Mouse (Mus musculus) spleen, adult 18-20 months (tissue): ENCODE results near the gene Fcamr.

Experiments
- DNase-seq, 2 experiments: peaks; one replicate each; pipeline ENCODE4 v3.0.0; 2022; ENCODE audit warnings: mixed read lengths in 2 of 2

Fcamr gene

DNA sequence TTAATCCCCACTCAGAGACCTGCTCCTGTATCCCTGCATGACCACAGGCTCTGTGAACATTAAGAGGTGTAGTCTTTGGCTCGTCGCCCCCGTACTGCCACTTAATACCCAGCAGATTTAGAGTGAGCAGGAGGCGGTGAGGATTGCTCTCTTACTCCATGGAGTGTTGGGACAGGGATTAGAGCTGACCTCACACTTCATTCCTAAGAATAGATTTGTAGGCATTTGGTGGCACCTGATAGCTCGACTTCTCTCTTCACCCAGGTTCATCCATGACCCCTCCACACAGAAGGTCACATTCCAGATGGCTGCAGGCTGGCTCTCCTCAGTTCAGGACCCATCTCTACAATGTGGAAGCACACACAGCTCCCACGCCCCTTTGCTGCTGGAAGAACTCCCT is 3.6 kb downstream of the Fcamr start:
- DNase-seq = no peak

DNA sequence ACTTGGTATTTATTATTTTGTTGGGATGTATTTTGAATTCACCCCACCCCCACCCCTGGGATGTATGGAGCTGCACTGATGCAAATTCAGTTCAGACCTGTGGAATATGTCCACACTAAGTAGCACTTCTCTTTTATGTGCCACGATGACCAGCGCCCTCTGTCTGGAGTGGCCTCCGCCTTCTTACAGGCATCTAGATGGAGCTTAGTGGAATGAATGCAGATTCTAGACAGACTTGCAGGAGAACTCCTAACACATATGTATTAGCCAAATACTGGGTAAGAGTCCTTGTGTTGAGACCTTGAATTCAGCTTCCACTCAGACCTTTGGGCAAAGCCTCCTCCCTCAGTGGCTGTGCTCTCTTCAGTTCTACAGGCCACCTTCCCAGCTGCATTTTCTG is 10.2 kb downstream of the Fcamr start:
- DNase-seq = no peak

DNA sequence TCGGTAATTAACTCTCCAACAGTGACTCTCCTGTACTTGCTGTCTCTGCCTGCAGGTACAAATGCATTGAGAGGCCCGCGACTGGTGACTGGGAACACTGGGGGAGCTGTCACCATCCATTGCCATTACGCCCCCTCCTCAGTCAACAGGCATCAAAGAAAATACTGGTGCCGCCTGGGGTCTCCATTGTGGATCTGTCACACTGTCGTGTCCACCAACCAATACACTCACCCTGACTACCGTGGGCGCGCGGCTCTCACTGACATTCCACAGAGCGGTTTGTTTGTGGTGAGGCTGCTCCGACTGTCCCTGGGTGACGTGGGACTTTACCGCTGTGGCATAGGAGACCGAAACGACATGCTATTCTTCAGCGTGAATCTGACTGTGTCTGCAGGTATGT is 10.6 kb downstream of the Fcamr start:
- no peak for DNase-seq

DNA sequence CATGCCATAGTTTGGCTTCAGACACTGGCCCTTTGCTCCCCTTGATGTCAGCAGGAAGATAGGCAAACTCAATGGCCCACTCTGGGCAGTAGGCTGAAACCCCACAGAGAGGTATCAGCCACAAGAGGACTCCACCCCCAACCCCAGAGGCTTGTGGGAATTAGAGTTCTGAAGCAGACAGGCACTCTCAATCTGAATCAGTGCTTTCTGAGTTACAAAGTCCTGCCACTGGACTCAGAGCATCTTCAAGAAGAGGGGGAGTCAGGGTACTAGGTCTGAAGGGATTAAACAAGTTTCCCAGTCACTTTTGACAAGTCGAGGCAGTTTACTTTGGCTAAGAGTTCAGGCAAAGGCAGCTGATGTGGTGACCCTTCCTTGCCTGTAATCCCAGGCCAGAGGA is 19.0 kb downstream of the Fcamr start:
- peak; percentile 19 to 29 for DNase-seq

DNA sequence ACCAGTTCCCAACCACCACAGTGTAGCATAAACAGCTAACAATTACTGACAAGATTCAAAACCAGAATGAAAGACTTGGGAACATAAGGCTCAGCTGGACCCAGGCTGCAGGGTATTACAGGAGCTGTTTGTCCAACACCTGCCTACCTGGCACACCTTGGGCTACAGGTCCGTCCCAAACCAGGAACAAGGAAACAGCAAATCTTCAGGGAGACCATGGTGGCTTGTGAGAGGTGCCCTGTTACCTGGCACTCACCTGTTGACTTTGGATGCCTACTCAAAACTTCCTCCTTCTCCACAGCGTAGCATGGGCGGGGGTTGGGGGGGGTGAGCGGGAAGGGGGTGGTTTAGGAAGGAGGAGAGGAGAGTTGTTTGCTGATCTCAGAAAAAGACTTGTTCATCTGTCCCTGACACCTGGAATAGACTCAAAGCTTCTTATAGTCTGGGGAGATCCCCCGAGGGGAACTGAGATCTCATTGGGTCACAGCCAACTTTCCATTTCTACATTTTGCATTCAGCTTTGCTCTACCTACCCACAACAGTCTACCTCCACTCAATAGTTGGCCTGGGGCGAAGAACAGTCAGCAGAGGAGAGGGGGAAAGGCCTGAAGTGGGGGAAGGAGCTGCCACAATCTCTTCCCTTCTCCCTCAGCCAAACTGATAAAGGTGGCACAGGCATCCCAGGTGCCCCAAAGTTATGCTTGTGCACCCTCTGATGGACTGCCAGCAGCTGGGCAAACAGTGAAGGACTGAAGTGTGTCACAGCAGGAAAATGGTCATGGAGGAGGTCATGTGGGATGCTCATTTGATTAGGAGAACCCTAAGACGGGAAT is 19.8 kb downstream of the Fcamr start:
- DNase-seq = peak; percentile 35 to 39

DNA sequence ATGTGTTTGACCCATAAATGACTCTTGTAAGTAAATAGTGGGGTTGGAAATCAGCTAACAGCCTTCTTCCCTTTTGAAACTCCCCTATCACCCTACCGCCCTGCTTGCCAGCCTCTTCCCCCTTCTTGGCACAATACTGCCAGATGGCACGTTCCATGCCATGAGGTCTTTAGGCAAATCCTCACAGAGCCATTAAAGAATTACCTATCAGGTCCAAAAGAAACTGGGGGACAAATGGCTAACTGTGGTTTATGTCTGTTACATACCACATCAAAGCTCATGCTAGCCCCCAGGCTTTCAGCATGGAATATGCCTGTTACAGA is 20.4 kb downstream of the Fcamr start:
- no peak for DNase-seq

DNA sequence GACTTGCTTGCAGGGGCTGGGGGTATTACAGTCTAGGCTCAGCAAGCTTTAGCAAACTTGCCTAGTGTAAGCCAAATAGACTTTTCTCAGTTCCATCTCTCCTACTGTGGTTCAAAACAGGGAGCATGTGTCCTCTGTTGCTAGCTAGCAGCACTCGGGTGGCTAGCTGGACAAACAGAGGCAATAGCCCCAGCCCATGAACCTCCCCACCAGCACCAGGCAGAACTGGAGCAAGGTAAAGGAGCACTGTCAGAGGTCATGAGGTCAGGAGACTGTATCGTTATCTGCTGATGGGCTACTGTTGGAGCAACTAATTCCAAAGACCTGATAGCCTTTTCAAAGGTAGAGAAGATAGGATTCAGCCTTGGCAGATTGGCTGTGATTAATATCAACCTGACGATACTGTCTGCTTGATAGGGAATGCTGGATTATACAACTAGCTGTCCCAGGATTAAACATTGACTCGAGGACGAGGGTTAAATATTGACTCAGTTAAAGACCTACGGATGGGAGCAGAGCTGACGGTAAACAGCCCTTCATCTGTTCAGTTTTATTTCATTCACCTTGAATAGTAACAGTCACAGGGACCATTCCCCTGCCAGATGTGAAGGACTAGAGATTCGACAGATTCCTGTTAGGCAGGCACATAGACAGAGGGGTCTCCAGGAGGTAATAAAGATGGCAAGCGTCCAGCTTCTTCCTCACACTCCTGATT is 21.4 kb downstream of the Fcamr start:
- no peak for DNase-seq

DNA sequence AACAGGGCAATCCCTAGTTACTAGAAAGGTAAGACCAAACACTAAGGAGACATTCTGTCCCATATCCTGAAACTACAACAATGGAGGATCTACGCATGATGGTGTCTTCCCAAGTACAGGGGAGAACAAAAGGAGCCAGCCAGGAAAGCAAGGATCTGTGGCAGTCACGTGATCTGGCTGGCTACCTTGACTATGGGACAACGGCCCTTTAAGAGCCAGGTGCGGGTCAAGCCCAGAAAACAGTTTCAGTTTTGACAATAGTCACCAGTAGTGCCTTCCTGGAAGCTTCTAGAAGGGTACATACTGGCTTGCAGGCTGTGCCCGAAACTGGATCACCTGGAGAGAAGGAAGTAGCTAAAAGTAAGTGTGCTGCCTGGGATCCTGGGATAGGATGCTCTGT is 25.7 kb downstream of the Fcamr start, which contains the start of gene Pigr:
TSS of gene Pigr (plus strand) at position 237 of the 400 bp plus-strand sequence.
- no peak for DNase-seq

DNA sequence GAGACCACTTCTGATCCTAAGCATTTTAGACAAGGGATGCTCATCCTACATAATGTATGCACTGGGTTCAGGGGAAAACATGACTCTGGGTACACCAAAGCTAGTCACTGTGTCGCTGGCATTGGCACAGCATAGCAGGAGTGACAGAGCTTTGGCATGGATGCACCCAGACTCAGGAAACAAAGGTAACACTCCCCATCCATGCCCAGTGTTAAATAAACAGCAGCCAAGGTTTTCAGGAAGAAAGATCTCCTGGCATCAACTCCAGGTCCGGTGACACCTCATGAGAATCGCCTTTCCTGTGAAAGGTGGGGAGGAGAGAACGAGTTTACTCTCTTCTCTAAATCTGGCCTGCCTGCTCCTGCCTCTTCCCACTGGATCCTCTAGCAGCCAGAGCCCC is 28.0 kb downstream of the Fcamr start:
- no peak for DNase-seq

DNA sequence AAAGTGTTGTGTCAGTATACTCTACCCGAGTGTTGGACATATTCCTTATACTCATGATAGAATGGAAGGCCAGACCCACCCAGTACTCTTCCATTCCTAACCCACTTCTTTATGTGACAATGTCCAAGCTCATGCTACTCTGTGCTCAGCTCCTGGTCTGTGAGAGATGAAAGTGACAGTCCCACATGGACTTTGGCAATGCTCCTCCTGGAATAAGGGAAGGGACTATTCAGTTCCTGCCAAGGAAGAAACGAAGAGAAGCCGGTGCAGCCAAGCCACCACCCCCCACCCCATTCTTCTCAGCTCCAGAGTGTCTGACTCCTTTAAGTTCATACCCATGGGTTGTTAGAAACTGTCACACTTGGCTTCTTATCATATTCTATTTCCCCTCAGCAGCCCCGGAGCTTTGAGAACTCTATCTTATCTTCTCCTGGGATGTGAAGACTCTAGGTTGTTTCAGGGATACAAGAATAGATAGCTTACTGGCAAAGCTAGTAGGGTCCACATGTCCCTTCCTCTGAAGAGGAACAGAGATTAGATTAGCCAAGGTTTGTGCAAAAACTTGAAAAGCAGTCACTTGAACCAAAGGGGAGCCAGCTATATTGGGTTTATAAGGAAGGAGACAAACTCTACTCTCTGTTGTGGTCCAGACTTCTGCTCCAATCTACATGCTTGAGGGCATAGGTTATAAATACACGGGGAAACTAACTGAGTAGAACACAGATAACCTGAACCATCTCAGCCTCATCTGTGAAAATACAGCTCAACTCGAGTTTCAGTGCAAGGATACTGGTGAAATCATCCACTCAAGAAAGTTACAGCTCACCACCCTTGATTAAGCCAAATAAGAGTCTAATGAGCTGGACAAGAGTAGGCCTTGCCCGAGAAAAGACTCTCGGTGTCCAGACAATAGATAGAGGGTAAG is 29.5 kb downstream of the Fcamr start:
- no peak for DNase-seq

DNA sequence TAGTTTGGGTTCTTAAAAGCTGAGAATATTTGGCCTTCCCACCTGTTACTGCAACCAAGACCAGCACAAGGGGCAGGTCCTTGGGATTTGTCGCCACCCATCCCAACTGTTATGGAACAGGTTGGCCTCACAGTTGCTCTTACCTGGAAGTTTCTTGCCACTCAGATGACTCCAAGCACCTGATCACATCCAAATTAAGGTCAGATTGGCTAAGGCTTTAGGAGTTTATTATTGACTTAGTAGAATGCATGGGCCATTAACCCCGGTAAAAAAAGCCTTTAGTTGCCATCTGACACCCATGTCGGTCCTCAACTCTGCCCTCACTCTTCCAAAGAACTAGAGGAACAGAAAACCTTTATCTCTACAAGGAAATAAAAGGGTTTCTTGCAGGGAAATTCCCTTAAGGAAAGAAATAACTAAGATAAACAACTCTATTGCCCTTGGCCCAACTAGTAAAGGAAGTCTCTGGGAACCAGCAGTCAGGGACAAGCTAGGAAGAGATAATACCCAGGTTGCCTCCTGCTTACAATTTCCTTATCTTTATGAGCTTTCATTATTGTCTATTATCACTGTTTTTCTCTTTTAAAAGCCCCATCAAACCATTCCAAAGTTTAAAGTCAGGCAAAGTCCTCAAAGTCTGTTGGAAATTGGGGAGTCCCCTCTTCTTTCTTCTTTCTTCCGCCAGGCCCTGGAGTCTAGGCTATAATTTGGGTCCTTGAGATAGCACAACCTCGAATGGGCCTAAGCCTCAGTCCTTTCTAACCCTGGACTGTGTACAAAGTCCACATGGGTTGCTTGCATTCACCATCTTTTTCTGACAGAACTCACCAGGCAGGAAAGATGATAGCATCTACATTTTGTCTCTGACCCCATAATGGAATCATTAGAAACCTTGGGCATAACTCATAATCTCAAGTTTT is 31.8 kb downstream of the Fcamr start:
- DNase-seq = no peak

DNA sequence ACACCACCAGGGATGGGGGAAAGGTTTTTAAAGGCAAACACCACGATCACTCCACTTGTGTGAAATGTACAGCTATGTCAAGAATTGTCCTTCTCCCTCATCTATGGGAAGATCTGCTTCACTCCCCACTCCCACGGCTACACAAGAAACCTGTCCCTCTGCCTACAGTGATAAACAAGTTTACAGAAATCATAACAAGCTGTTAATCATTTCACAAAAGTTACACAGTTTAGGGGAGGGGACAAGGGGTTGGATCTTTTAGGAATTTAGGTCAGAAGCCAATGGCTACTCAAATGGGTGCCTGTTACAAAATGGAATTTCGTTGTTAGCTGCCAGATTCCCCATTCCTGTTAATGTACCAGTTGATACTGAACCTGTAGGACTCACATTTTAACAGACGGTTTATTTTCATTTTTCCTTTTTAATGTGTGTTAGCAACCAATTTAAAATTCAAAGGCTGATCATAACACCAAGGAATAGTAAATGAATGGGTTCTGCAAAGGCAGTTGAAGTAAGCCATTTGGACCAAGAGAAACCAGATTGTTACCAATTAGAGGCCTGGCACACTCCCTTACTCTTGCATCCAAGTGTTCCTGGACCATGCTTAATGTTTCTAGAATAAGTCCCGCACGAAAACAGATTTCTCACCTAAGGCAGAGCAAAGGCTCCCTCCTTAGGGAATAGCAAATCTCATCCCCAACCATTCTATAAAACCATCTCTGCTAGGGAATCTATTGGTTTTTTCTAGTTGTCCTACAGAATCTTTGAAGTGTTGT is 34.6 kb downstream of the Fcamr start:
- no peak for DNase-seq

DNA sequence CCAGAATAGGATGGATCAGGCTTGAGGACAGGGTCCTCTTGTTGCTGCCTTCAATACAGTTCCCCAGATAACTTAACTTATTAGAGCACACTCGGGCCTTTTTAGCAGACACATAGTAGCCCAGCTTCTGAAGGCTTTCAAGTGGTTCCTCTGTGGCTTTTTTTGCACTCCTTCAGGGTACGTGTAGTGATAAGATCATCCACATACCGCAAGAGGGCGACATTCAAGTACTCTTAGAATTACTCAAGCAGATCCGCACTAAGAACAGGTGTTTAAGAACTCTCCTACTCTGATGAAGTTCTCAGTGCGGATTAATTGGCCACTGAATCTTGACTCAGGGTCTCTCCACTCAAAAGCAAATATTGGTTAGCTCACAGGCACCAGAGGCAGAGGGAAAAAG is 37.6 kb downstream of the Fcamr start:
- peak in 1 of 2 experiments; percentile 64 for DNase-seq

DNA sequence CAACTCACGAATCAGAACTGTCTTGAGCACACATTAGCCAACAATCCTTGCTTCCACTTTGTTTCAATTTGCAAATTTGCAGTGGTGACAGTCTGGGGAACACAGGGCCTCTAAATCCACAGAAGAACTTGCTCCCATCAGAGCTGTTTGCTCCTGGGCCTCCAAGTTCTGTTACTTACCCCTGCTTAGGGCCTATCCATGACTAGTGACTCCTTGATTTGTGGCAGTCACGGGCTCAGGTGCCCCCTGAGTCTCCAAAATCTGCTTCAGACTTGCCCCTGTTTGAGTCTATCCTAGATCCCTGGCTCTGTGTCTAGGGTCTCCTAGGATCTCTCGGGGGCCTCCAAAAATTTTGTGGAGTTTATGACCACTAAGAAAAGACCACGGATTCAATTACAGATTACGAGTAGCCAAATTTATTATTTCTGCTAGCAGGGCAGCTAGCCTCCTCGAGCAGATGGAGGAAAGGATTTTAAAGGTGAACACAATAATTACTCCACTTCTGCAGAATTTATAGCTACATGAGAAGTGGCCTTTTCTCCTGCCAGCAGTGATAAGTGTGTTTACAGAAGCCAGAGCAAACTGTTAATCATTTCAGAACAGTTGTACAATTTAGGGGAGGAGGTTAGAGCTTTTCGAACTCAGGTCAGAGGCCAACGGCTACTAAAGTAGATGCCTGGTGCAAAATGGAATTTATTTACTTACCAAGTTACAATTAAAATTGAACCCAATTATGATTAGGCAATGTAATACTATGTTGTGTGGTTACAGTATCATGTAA is 40.1 kb downstream of the Fcamr start:
- no peak for DNase-seq

DNA sequence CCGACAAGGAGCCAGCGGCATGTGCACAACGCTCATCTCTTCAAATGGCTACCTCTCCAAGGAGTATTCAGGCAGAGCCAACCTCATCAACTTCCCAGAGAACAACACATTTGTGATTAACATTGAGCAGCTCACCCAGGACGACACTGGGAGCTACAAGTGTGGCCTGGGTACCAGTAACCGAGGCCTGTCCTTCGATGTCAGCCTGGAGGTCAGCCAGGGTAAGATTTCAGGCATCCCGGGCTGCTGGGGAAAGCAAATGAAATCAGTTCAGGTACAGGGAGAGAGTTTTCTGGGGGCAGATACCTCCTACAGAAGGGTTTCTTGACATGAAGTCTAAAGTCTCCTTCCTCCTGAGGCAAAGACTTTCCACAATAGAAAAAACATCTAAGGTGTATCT is 40.9 kb downstream of the Fcamr start:
- no peak for DNase-seq

DNA sequence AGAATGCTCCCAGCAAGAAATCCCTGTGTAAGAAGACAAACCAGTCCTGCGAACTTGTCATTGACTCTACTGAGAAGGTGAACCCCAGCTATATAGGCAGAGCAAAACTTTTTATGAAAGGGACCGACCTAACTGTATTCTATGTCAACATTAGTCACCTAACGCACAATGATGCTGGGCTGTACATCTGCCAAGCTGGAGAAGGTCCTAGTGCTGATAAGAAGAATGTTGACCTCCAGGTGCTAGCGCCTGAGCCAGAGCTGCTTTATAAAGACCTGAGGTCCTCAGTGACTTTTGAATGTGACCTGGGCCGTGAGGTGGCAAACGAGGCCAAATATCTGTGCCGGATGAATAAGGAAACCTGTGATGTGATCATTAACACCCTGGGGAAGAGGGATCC is 43.8 kb downstream of the Fcamr start:
- no peak for DNase-seq

DNA sequence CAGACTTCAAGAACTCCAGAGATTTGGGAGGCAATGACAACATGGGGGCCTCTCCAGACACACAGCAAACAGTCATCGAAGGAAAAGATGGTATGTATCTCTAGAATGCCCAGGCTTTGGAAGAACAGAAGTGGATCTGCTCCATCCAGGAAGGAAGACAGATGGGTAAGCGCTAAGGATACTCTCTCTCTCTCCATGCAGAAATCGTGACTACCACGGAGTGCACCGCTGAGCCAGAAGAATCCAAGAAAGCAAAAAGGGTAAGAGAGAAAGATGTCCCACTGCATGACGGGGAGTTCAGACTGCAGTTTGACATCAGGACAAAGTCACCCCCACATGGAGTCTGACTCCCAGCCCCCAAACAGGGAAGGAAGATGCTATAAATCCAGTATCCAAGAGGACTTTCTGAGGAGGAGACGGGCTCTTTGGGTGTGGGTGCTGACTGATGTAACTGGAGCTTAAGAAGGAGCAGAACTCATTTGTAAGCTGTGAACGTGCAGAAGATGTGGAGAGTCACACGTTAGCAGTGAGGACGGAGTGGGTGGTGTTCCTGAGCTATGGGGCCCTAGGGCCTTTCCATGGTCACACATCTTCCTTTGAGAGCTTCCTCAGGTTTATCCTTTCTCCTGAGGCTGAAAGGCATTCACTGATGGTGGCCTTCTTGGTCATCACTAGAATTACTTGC is 49.0 kb downstream of the Fcamr start:
- DNase-seq = no peak

DNA sequence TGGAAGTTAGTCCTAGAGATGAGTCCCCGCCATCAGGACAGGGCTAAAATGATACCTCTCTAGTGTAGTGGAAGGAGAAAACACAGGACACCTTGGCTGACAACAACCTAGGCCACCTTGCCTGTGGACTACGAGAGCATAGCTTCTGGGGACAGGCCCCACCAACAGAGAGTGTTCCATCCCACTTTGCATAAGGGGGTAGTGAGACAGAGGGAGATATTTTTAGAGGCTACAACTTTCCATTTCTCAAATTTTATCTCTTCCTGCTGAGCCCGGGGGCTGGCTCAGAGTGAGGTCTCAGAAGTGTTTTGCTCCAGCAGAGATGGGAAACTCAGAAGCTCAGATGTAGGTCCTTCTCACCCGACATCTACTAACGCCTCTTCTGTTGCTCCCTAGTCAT is 49.7 kb downstream of the Fcamr start:
- peak in 1 of 2 experiments; percentile 62 for DNase-seq

DNA sequence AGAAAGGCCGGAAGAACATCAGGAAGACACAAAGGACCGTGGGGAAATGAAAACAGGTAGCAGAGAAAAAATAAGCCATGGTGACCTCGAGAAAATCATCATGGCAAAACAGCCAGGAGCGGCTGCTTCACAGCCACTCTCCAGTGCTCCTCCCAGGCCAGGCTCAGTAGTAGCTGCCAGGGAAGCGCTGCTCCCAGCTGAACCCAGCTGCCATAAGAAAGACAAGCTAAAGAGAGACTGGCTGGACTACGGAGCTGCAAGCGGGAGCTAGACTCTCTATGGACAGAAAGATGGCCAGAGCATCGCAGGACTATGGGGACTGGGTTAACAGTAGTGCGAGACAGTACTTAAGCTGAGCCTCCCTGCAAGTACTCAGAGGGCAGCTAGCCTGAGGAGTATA is 54.1 kb downstream of the Fcamr start:
- no peak for DNase-seq

DNA sequence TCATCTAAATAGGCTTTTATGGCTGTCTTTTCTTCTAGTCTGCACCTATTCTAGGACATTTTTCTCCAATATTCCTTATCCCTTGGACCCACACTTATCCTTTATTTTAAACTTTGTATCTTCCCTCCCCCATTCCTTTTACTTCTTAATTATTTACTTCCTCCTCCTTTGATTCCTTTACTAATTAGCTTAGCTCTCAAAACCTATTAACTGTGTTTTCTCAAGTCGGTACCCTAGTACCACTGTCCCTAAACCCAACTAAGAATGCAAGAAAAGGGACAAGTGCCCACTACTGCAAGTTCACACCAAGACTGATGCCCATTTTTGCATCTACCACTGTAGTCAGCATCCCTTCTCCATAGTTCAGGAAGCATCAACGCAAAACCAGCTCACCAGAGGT is 55.0 kb downstream of the Fcamr start:
- DNase-seq = no peak
